Mouse (Mus musculus) retina, adult 2 months (tissue): Measurements from ENCODE around the gene Lsm11.

ENCODE experiments used
- DNase-seq: peaks from one replicate; pipeline ENCODE4 v3.0.0-alpha.2; 2012; ENCODE audit warnings: low read depth, low spot score

Lsm11 gene

GRCm38 (mm10) chr11:45944643-45945156 lies at the start of gene Lsm11:
Gene Lsm11, minus strand, starts transcription at chr11:45944935.
- DNase-seq, result peak; percentile 90

- no peak for DNase-seq
Observed at GRCm38 (mm10) chr11:45992087-45992486, 47.4 kb upstream of the Lsm11 start.

GRCm38 (mm10) chr11:45991604-45992003 lies 46.9 kb upstream of the Lsm11 start:
- DNase-seq, result no peak

- DNase-seq, result no peak
Observed at GRCm38 (mm10) chr11:45980893-45981253, 36.1 kb upstream of the Lsm11 start.

- no peak for DNase-seq
Observed at GRCm38 (mm10) chr11:45979946-45980892, 35.5 kb upstream of the Lsm11 start, which contains the start of gene Sox30. Gene Sox30, plus strand, starts transcription at chr11:45980310.

- DNase-seq, result no peak
Observed at GRCm38 (mm10) chr11:45976061-45976460, 31.3 kb upstream of the Lsm11 start.

GRCm38 (mm10) chr11:45974466-45974865 lies 29.7 kb upstream of the Lsm11 start:
- DNase-seq, result no peak

- DNase-seq, result no peak
Observed at GRCm38 (mm10) chr11:45973635-45974034, 28.9 kb upstream of the Lsm11 start.

GRCm38 (mm10) chr11:45968466-45968865 lies 23.7 kb upstream of the Lsm11 start:
- DNase-seq, result no peak

- DNase-seq, result peak; percentile 64
Observed at GRCm38 (mm10) chr11:45966896-45967295, 22.2 kb upstream of the Lsm11 start.

GRCm38 (mm10) chr11:45960003-45960402 lies 15.3 kb upstream of the Lsm11 start:
- DNase-seq, result no peak

GRCm38 (mm10) chr11:45959598-45959997 lies 14.9 kb upstream of the Lsm11 start:
- no peak for DNase-seq

- peak; percentile 91 for DNase-seq
Observed at GRCm38 (mm10) chr11:45955127-45955627, 10.4 kb upstream of the Lsm11 start, which contains the start of gene Thg1l. Gene Thg1l, minus strand, starts transcription at chr11:45955494.

GRCm38 (mm10) chr11:45947491-45947890 lies 2.8 kb upstream of the Lsm11 start:
- DNase-seq, result no peak

- no peak for DNase-seq
Observed at GRCm38 (mm10) chr11:45946796-45947195, 2.1 kb upstream of the Lsm11 start.

GRCm38 (mm10) chr11:45943891-45944642 lies 668 bp downstream of the Lsm11 start:
- DNase-seq, result no peak

- no peak for DNase-seq
Observed at GRCm38 (mm10) chr11:45943108-45943705, 1.5 kb downstream of the Lsm11 start.

GRCm38 (mm10) chr11:45942281-45942680 lies 2.5 kb downstream of the Lsm11 start:
- no peak for DNase-seq

GRCm38 (mm10) chr11:45938917-45939316 lies 5.8 kb downstream of the Lsm11 start:
- DNase-seq, result no peak

GRCm38 (mm10) chr11:45937478-45937877 lies 7.3 kb downstream of the Lsm11 start:
- DNase-seq, result no peak

GRCm38 (mm10) chr11:45932771-45933170 lies 12.0 kb downstream of the Lsm11 start:
- no peak for DNase-seq

- no peak for DNase-seq
Observed at GRCm38 (mm10) chr11:45929541-45929940, 15.2 kb downstream of the Lsm11 start.
